Mouse (Mus musculus): ENCODE measurements around the gene Sestd1. TPM values are rescaled to one million over a fixed set of nuclear protein-coding genes. Genes with fewer than 3 reads are reported as not detected.
A peak's percentile ranks its signal among the peaks of the same experiment; 100 is the strongest.

Sestd1 gene
- total RNA-seq, 2 experiments from 2014 or later, result 12.6 to 18.9 TPM

- no peak for DNase-seq (ENCODE audit: low spot score in 2 of 2)
Observed at GRCm38 (mm10) chr2:77175411-77175810, 105.0 kb downstream of the Sestd1 start.

- DNase-seq (ENCODE audit: low spot score in 2 of 2), result no peak
Observed at GRCm38 (mm10) chr2:77174313-77174712, 106.1 kb downstream of the Sestd1 start.

- no peak for DNase-seq (ENCODE audit: low spot score in 2 of 2)
Observed at GRCm38 (mm10) chr2:77173821-77174220, 106.6 kb downstream of the Sestd1 start.

GRCm38 (mm10) chr2:77173366-77173765, 107.0 kb downstream of the Sestd1 start:
- DNase-seq (ENCODE audit: low spot score in 2 of 2), result no peak

GRCm38 (mm10) chr2:77172241-77172671, 108.1 kb downstream of the Sestd1 start:
- DNase-seq (ENCODE audit: low spot score in 2 of 2), result no peak

- no peak for DNase-seq (ENCODE audit: low spot score in 2 of 2)
Observed at GRCm38 (mm10) chr2:77171444-77172240, 108.8 kb downstream of the Sestd1 start.

- no peak for DNase-seq (ENCODE audit: low spot score in 2 of 2)
Observed at GRCm38 (mm10) chr2:77170633-77171105, 109.7 kb downstream of the Sestd1 start, which contains the start of gene Ccdc141. Ccdc141 (minus strand) TSS chr2:77170636.

GRCm38 (mm10) chr2:77169916-77170632, 110.3 kb downstream of the Sestd1 start:
- peak in 1 of 2 experiments; percentile 44 for DNase-seq (ENCODE audit: low spot score in 2 of 2)

GRCm38 (mm10) chr2:77169218-77169617, 111.2 kb downstream of the Sestd1 start:
- no peak for DNase-seq (ENCODE audit: low spot score in 2 of 2)

- DNase-seq (ENCODE audit: low spot score in 2 of 2), result no peak
Observed at GRCm38 (mm10) chr2:77168781-77169180, 111.6 kb downstream of the Sestd1 start.

- no peak for DNase-seq (ENCODE audit: low spot score in 2 of 2)
Observed at GRCm38 (mm10) chr2:77168081-77168685, 112.2 kb downstream of the Sestd1 start.

- no peak for DNase-seq (ENCODE audit: low spot score in 2 of 2)
Observed at GRCm38 (mm10) chr2:77166366-77166765, 114.0 kb downstream of the Sestd1 start.

GRCm38 (mm10) chr2:77164662-77165061, 115.7 kb downstream of the Sestd1 start:
- no peak for DNase-seq (ENCODE audit: low spot score in 2 of 2)

GRCm38 (mm10) chr2:77163381-77163780, 117.0 kb downstream of the Sestd1 start:
- DNase-seq (ENCODE audit: low spot score in 2 of 2), result no peak

GRCm38 (mm10) chr2:77162135-77162534, 118.3 kb downstream of the Sestd1 start:
- DNase-seq (ENCODE audit: low spot score in 2 of 2), result no peak

GRCm38 (mm10) chr2:77157546-77157945, 122.8 kb downstream of the Sestd1 start:
- DNase-seq (ENCODE audit: low spot score in 2 of 2), result no peak

GRCm38 (mm10) chr2:77154080-77154479, 126.3 kb downstream of the Sestd1 start:
- no peak for DNase-seq (ENCODE audit: low spot score in 2 of 2)

- DNase-seq (ENCODE audit: low spot score in 2 of 2), result no peak
Observed at GRCm38 (mm10) chr2:77151255-77151654, 129.1 kb downstream of the Sestd1 start.

- no peak for DNase-seq (ENCODE audit: low spot score in 2 of 2)
Observed at GRCm38 (mm10) chr2:77149576-77149975, 130.8 kb downstream of the Sestd1 start.

- DNase-seq (ENCODE audit: low spot score in 2 of 2), result no peak
Observed at GRCm38 (mm10) chr2:77148215-77148614, 132.2 kb downstream of the Sestd1 start.

- DNase-seq (ENCODE audit: low spot score in 2 of 2), result no peak
Observed at GRCm38 (mm10) chr2:77146968-77147367, 133.4 kb downstream of the Sestd1 start.

- no peak for DNase-seq (ENCODE audit: low spot score in 2 of 2)
Observed at GRCm38 (mm10) chr2:77146291-77146690, 134.1 kb downstream of the Sestd1 start.
